Mouse (Mus musculus): ENCODE measurements around the gene Rhbdd2.

- TF ChIP-seq ZC3H11A (IDR thresholded peaks at IDR 0.05; ENCODE audit: borderline replicate concordance, low read depth, low read length) (no peak), ZNF384 (IDR thresholded peaks at IDR 0.05; ENCODE audit: low read depth, low read length) (no peak)
These were observed 58.8 kb downstream of the Rhbdd2 start for GRCm38 (mm10) chr5:135691266-135691665.

All from ES-E14 (cell line).